Mouse (Mus musculus) urinary bladder, postnatal 14 days (tissue): ENCODE data around the gene Gpatch3.
A peak's percentile ranks its signal among the peaks of the same experiment; 100 is the strongest.

Experiments
- DNase-seq: peaks from one replicate; pipeline ENCODE4 v3.0.0; 2021; ENCODE audit warnings: low spot score

Gene Gpatch3

GRCm38 (mm10) chr4:133619473-133620136 is 45.1 kb downstream of the Gpatch3 start:
- no peak for DNase-seq

GRCm38 (mm10) chr4:133620668-133621067 is 46.1 kb downstream of the Gpatch3 start:
- no peak for DNase-seq

- no peak for DNase-seq
Measured at GRCm38 (mm10) chr4:133622161-133622695, 47.7 kb downstream of the Gpatch3 start.

- DNase-seq, result no peak
Measured at GRCm38 (mm10) chr4:133624830-133625229, 50.3 kb downstream of the Gpatch3 start.

GRCm38 (mm10) chr4:133625621-133626071 is 51.1 kb downstream of the Gpatch3 start:
- DNase-seq, result peak; percentile 67

GRCm38 (mm10) chr4:133626221-133626620 is 51.7 kb downstream of the Gpatch3 start:
- DNase-seq, result no peak

- no peak for DNase-seq
Measured at GRCm38 (mm10) chr4:133626621-133627020, 52.1 kb downstream of the Gpatch3 start.

GRCm38 (mm10) chr4:133627039-133627438 is 52.5 kb downstream of the Gpatch3 start:
- no peak for DNase-seq

- DNase-seq, result no peak
Measured at GRCm38 (mm10) chr4:133628517-133628916, 54.0 kb downstream of the Gpatch3 start.

GRCm38 (mm10) chr4:133629191-133629590 is 54.6 kb downstream of the Gpatch3 start:
- no peak for DNase-seq

GRCm38 (mm10) chr4:133630326-133630920 is 55.9 kb downstream of the Gpatch3 start:
- DNase-seq, result no peak

- no peak for DNase-seq
Measured at GRCm38 (mm10) chr4:133631071-133631768, 56.7 kb downstream of the Gpatch3 start.

GRCm38 (mm10) chr4:133631769-133632411 is 57.3 kb downstream of the Gpatch3 start:
- no peak for DNase-seq

- peak; percentile 36 for DNase-seq
Measured at GRCm38 (mm10) chr4:133632483-133633327, 58.2 kb downstream of the Gpatch3 start.

- peak; percentile 88 for DNase-seq
Measured at GRCm38 (mm10) chr4:133633332-133634042, 58.9 kb downstream of the Gpatch3 start.
